Mouse (Mus musculus): ENCODE data around the gene Sprr4. TPM values are rescaled to one million over a fixed set of nuclear protein-coding genes. Genes with fewer than 3 reads are reported as not detected.
"Not testable (repeated sequence)": the region's sequence is repeated elsewhere in the genome, so short reads cannot be mapped to it uniquely, and the experiment has no call there.

Sprr4 gene
- polyA plus RNA-seq, 1 experiment from 2014 or later, result not detected

GRCm38 (mm10) chr3:92481249-92481648 lies 19.0 kb downstream of the Sprr4 start:
- not testable (repeated sequence) for H3K36me3 ChIP-seq (ENCODE audit: control insufficient read depth, insufficient read depth, low read length); H3K4me1 ChIP-seq (ENCODE audit: control insufficient read depth, insufficient read depth, low read length); H3K9ac ChIP-seq (ENCODE audit: low read depth, low read length); ATAC-seq (replicated peaks; ENCODE audit: insufficient number of reproducible peaks, low FRiP score, low TSS enrichment); H3K27ac ChIP-seq (ENCODE audit: low read depth, low read length); H3K27me3 ChIP-seq (ENCODE audit: control insufficient read depth, insufficient read depth, low read length); H3K9me3 ChIP-seq (replicated peaks; ENCODE audit: control insufficient read depth, low read length); H3K4me2 ChIP-seq; H3K4me3 ChIP-seq (ENCODE audit: low read depth, low read length)

- Histone ChIP-seq H3K27ac (ENCODE audit: low read depth, low read length) (no peak overlapping the region), H3K27me3 (ENCODE audit: control insufficient read depth, insufficient read depth, low read length) (no peaks in the 10 kb centered on the region), H3K4me1 (ENCODE audit: control insufficient read depth, insufficient read depth, low read length) (no peaks in the 10 kb centered on the region), H3K9me3 (replicated peaks; ENCODE audit: control insufficient read depth, low read length) (no peaks in the 10 kb centered on the region), H3K4me3 (ENCODE audit: low read depth, low read length) (no peak overlapping the region), H3K36me3 (ENCODE audit: control insufficient read depth, insufficient read depth, low read length) (no peaks in the 10 kb centered on the region), H3K9ac (ENCODE audit: low read depth, low read length) (no peak overlapping the region), H3K4me2 (no peak overlapping the region)
- no peak for ATAC-seq (replicated peaks; ENCODE audit: insufficient number of reproducible peaks, low FRiP score, low TSS enrichment)
- 65% methylated on average over 2 of the region's 2 CpGs for WGBS (ENCODE audit: insufficient replicate concordance)
Measured at GRCm38 (mm10) chr3:92470111-92470510, 30.2 kb downstream of the Sprr4 start.

GRCm38 (mm10) chr3:92467424-92467823 lies 32.9 kb downstream of the Sprr4 start:
- Histone ChIP-seq H3K27me3 (ENCODE audit: control insufficient read depth, insufficient read depth, low read length) (no peaks in the 10 kb centered on the region), H3K4me3 (ENCODE audit: low read depth, low read length) (no peak overlapping the region), H3K27ac (ENCODE audit: low read depth, low read length) (no peak overlapping the region), H3K9ac (ENCODE audit: low read depth, low read length) (no peak overlapping the region), H3K9me3 (replicated peaks; ENCODE audit: control insufficient read depth, low read length) (no peaks in the 10 kb centered on the region), H3K4me2 (no peak overlapping the region), H3K36me3 (ENCODE audit: control insufficient read depth, insufficient read depth, low read length) (no peaks in the 10 kb centered on the region), H3K4me1 (ENCODE audit: control insufficient read depth, insufficient read depth, low read length) (no peaks in the 10 kb centered on the region)
- no peak for ATAC-seq (replicated peaks; ENCODE audit: insufficient number of reproducible peaks, low FRiP score, low TSS enrichment)

GRCm38 (mm10) chr3:92466576-92466975 lies 33.7 kb downstream of the Sprr4 start:
- H3K9me3 ChIP-seq (replicated peaks; ENCODE audit: control insufficient read depth, low read length), result no peaks in the 10 kb centered on the region
- ATAC-seq (replicated peaks; ENCODE audit: insufficient number of reproducible peaks, low FRiP score, low TSS enrichment), result no peak
- no peak overlapping the region for H3K9ac ChIP-seq (ENCODE audit: low read depth, low read length)
- H3K4me1 ChIP-seq (ENCODE audit: control insufficient read depth, insufficient read depth, low read length), result no peaks in the 10 kb centered on the region
- no peak overlapping the region for H3K27ac ChIP-seq (ENCODE audit: low read depth, low read length)
- H3K36me3 ChIP-seq (ENCODE audit: control insufficient read depth, insufficient read depth, low read length), result no peaks in the 10 kb centered on the region
- H3K27me3 ChIP-seq (ENCODE audit: control insufficient read depth, insufficient read depth, low read length), result no peaks in the 10 kb centered on the region
- H3K4me3 ChIP-seq (ENCODE audit: low read depth, low read length), result no peak overlapping the region
- 73% methylated on average over 1 of the region's 1 CpGs for WGBS (ENCODE audit: insufficient replicate concordance)
- no peak overlapping the region for H3K4me2 ChIP-seq

GRCm38 (mm10) chr3:92458620-92459019 lies 41.7 kb downstream of the Sprr4 start, which contains the start of gene Sprr3:
TSS of gene Sprr3 (minus strand) at chr3:92458720.
- no peak within 1 kb of the TSS for H3K4me2 ChIP-seq
- H3K27me3 ChIP-seq (ENCODE audit: control insufficient read depth, insufficient read depth, low read length), result no peaks in the 10 kb centered on the region
- no peak within 1 kb of the TSS for H3K27ac ChIP-seq (ENCODE audit: low read depth, low read length)
- WGBS (ENCODE audit: insufficient replicate concordance), result 69% methylated on average over 2 of the region's 2 CpGs
- no peaks in the 10 kb centered on the region for H3K9me3 ChIP-seq (replicated peaks; ENCODE audit: control insufficient read depth, low read length)
- no peak for ATAC-seq (replicated peaks; ENCODE audit: insufficient number of reproducible peaks, low FRiP score, low TSS enrichment)
- H3K9ac ChIP-seq (ENCODE audit: low read depth, low read length), result no peak within 1 kb of the TSS
- no peak within 1 kb of the TSS for H3K4me3 ChIP-seq (ENCODE audit: low read depth, low read length)
- no peaks in the 10 kb centered on the region for H3K36me3 ChIP-seq (ENCODE audit: control insufficient read depth, insufficient read depth, low read length)
- H3K4me1 ChIP-seq (ENCODE audit: control insufficient read depth, insufficient read depth, low read length), result no peaks in the 10 kb centered on the region

- H3K27me3 ChIP-seq (ENCODE audit: control insufficient read depth, insufficient read depth, low read length), result no peaks in the 10 kb centered on the region
- H3K4me3 ChIP-seq (ENCODE audit: low read depth, low read length), result no peak overlapping the region
- H3K9ac ChIP-seq (ENCODE audit: low read depth, low read length), result no peak overlapping the region
- H3K4me2 ChIP-seq, result no peak overlapping the region
- WGBS (ENCODE audit: insufficient replicate concordance), result 66% methylated on average over 5 of the region's 5 CpGs
- no peak overlapping the region for H3K27ac ChIP-seq (ENCODE audit: low read depth, low read length)
- no peak for ATAC-seq (replicated peaks; ENCODE audit: insufficient number of reproducible peaks, low FRiP score, low TSS enrichment)
- H3K36me3 ChIP-seq (ENCODE audit: control insufficient read depth, insufficient read depth, low read length), result no peaks in the 10 kb centered on the region
- H3K9me3 ChIP-seq (replicated peaks; ENCODE audit: control insufficient read depth, low read length), result no peaks in the 10 kb centered on the region
- no peaks in the 10 kb centered on the region for H3K4me1 ChIP-seq (ENCODE audit: control insufficient read depth, insufficient read depth, low read length)
Measured at GRCm38 (mm10) chr3:92455151-92455550, 45.1 kb downstream of the Sprr4 start.

Other genes starting within 250 kb of the Sprr4 start
- not detected in 2 replicates for gene Sprr2a3, start 215.1 kb downstream of the Sprr4 start, polyA plus RNA-seq (2014; fragmentation: Nextera tagmentation; extraction: Ambion mirVana)
- not detected in 2 replicates for gene Sprr2b, start 183.9 kb downstream of the Sprr4 start, polyA plus RNA-seq (2014; fragmentation: Nextera tagmentation; extraction: Ambion mirVana)
- not detected in 2 replicates for gene Sprr2d, start 161.4 kb downstream of the Sprr4 start, polyA plus RNA-seq (2014; fragmentation: Nextera tagmentation; extraction: Ambion mirVana)
- not detected in 2 replicates for gene Sprr2e, start 148.3 kb downstream of the Sprr4 start, polyA plus RNA-seq (2014; fragmentation: Nextera tagmentation; extraction: Ambion mirVana)
- not detected in 2 replicates for gene Sprr2f, start 135.3 kb downstream of the Sprr4 start, polyA plus RNA-seq (2014; fragmentation: Nextera tagmentation; extraction: Ambion mirVana)
- not detected in 2 replicates for gene Sprr2h, start 114.8 kb downstream of the Sprr4 start, polyA plus RNA-seq (2014; fragmentation: Nextera tagmentation; extraction: Ambion mirVana)
- gene Sprr2i, start 92.5 kb downstream of the Sprr4 start, polyA plus RNA-seq (2014; fragmentation: Nextera tagmentation; extraction: Ambion mirVana), result not detected in 2 replicates
- not detected in 2 replicates for gene Sprr2j-ps, start 82.4 kb downstream of the Sprr4 start, polyA plus RNA-seq (2014; fragmentation: Nextera tagmentation; extraction: Ambion mirVana)
- gene Gm9774, start 71.1 kb downstream of the Sprr4 start, polyA plus RNA-seq (2014; fragmentation: Nextera tagmentation; extraction: Ambion mirVana), result 5.3 and 5.4 TPM in 2 replicates
- gene Sprr2k, start 67.9 kb downstream of the Sprr4 start, polyA plus RNA-seq (2014; fragmentation: Nextera tagmentation; extraction: Ambion mirVana), result not detected in 2 replicates
- not detected in 2 replicates for gene Sprr1b, start 61.7 kb downstream of the Sprr4 start, polyA plus RNA-seq (2014; fragmentation: Nextera tagmentation; extraction: Ambion mirVana)
- not detected in 2 replicates for gene Sprr3, start 41.8 kb downstream of the Sprr4 start, polyA plus RNA-seq (2014; fragmentation: Nextera tagmentation; extraction: Ambion mirVana)
- gene Sprr1a, start 14.6 kb downstream of the Sprr4 start, polyA plus RNA-seq (2014; fragmentation: Nextera tagmentation; extraction: Ambion mirVana), result 0.48 and 0.74 TPM in 2 replicates
- gene 2310046K23Rik, start 34.0 kb upstream of the Sprr4 start, polyA plus RNA-seq (2014; fragmentation: Nextera tagmentation; extraction: Ambion mirVana), result not detected in 2 replicates
- not detected in 2 replicates for gene Ivl, start 73.2 kb upstream of the Sprr4 start, polyA plus RNA-seq (2014; fragmentation: Nextera tagmentation; extraction: Ambion mirVana)
- gene Smcp, start 88.5 kb upstream of the Sprr4 start, polyA plus RNA-seq (2014; fragmentation: Nextera tagmentation; extraction: Ambion mirVana), result not detected in 2 replicates
- not detected in 2 replicates for gene 2210017I01Rik, start 107.0 kb upstream of the Sprr4 start, polyA plus RNA-seq (2014; fragmentation: Nextera tagmentation; extraction: Ambion mirVana)
- not detected in 2 replicates for gene Lce6a, start 121.2 kb upstream of the Sprr4 start, polyA plus RNA-seq (2014; fragmentation: Nextera tagmentation; extraction: Ambion mirVana)
- gene Lce1a1, start 147.8 kb upstream of the Sprr4 start, polyA plus RNA-seq (2014; fragmentation: Nextera tagmentation; extraction: Ambion mirVana), result not detected in 2 replicates
- not detected in 2 replicates for gene Lce1b, start 156.4 kb upstream of the Sprr4 start, polyA plus RNA-seq (2014; fragmentation: Nextera tagmentation; extraction: Ambion mirVana)
- gene Lce1a2, start 169.8 kb upstream of the Sprr4 start, polyA plus RNA-seq (2014; fragmentation: Nextera tagmentation; extraction: Ambion mirVana), result not detected in 2 replicates
- gene Lce1c, start 178.8 kb upstream of the Sprr4 start, polyA plus RNA-seq (2014; fragmentation: Nextera tagmentation; extraction: Ambion mirVana), result not detected in 2 replicates
- not detected in 2 replicates for gene Lce1d, start 186.7 kb upstream of the Sprr4 start, polyA plus RNA-seq (2014; fragmentation: Nextera tagmentation; extraction: Ambion mirVana)
- not detected in 2 replicates for gene Lce1e, start 208.6 kb upstream of the Sprr4 start, polyA plus RNA-seq (2014; fragmentation: Nextera tagmentation; extraction: Ambion mirVana)
- gene Lce1f, start 219.9 kb upstream of the Sprr4 start, polyA plus RNA-seq (2014; fragmentation: Nextera tagmentation; extraction: Ambion mirVana), result not detected in 2 replicates
- gene Gm38119, start 238.6 kb upstream of the Sprr4 start, polyA plus RNA-seq (2014; fragmentation: Nextera tagmentation; extraction: Ambion mirVana), result not detected in 2 replicates

Measured in heart, embryonic 11.5 days (tissue).